In genomic region chr12:113578241-113578640, GRCm38 (mm10) we compare ENCODE assay signal across 10 mouse cellular contexts. TPM values are rescaled to one million over a fixed set of nuclear protein-coding genes. Genes with fewer than 3 reads are reported as not detected.
A peak's percentile ranks its signal among the peaks of the same experiment; 100 is the strongest.
DNase-seq lines count a peak whose midpoint lies in the region; ATAC-seq and TF ChIP-seq lines count a peak whose summit lies in the region.
"Had no signal": no experiment of that assay in that cellular context is flagged by ENCODE, and none has a peak within 500 bp of the region (broad histone marks: within the 10 kb centered on the region; RNA-seq: fewer than 3 reads in every experiment).

No protein-coding gene starts in this region.

- H3K4me2 ChIP-seq in hindbrain, embryonic 11.5 days (replicated peaks; ENCODE audit: low read depth, low read length) = no peak overlapping the region
- no peak overlapping the region for H3K4me2 ChIP-seq in hindbrain, embryonic 12.5 days (replicated peaks)
- H3K4me2 ChIP-seq in kidney, postnatal 0 days (ENCODE audit: low read length) = no peak overlapping the region
- H3K4me2 ChIP-seq: hindbrain, embryonic 15.5 days had no signal

- in situ Hi-C loops in Patski (cut with MboI; ENCODE audit: low pct_unique_long_range_greater_than_20kb) = loop anchor here (5.0 kb wide), 1 partner anchor 356 kb away; no protein-coding TSS in a partner anchor

- no peak overlapping the region for H3K9ac ChIP-seq in hindbrain, embryonic 11.5 days (ENCODE audit: low read depth, low read length)
- H3K9ac ChIP-seq in hindbrain, embryonic 12.5 days = no peak overlapping the region
- no peak overlapping the region for H3K9ac ChIP-seq in kidney, postnatal 0 days (ENCODE audit: low read depth, low read length)
- H3K9ac ChIP-seq: hindbrain, embryonic 15.5 days had no signal

- H3K36me3 ChIP-seq in hindbrain, embryonic 11.5 days (ENCODE audit: control insufficient read depth, insufficient read depth, low read length) = no peaks in the 10 kb centered on the region
- H3K36me3 ChIP-seq in hindbrain, embryonic 12.5 days = no peaks in the 10 kb centered on the region
- no peaks in the 10 kb centered on the region for H3K36me3 ChIP-seq in kidney, postnatal 0 days (ENCODE audit: insufficient read depth, low read length)
- H3K36me3 ChIP-seq: hindbrain, embryonic 15.5 days had no signal

- TF ChIP-seq CTCF in Patski (IDR thresholded peaks at IDR 0.05) = peak; percentile 46
- TF ChIP-seq CTCF in kidney, postnatal 0 days (IDR thresholded peaks at IDR 0.05; ENCODE audit: low read depth) = peak; percentile 52

- CTCF ChIA-PET in Patski (lab: Charles Lee) = interaction anchor here (1.0 kb wide), 1 partner anchor 357 kb away, joined by 5 read pairs; no protein-coding TSS in a partner anchor

- H3K27me3 ChIP-seq in hindbrain, embryonic 11.5 days (ENCODE audit: control insufficient read depth, insufficient read depth, low read length) = no peaks in the 10 kb centered on the region
- no peaks in the 10 kb centered on the region for H3K27me3 ChIP-seq in hindbrain, embryonic 12.5 days
- H3K27me3 ChIP-seq in Patski = peaks cover 4% of the 10 kb centered on the region
- H3K27me3 ChIP-seq in kidney, postnatal 0 days (ENCODE audit: insufficient read depth, low read length) = no peaks in the 10 kb centered on the region
- H3K27me3 ChIP-seq: hindbrain, embryonic 15.5 days had no signal

- no peaks in the 10 kb centered on the region for H3K4me1 ChIP-seq in hindbrain, embryonic 11.5 days (replicated peaks; ENCODE audit: control insufficient read depth, insufficient read depth, low read length)
- H3K4me1 ChIP-seq in hindbrain, embryonic 12.5 days = no peaks in the 10 kb centered on the region
- H3K4me1 ChIP-seq in kidney, postnatal 0 days (replicated peaks; ENCODE audit: insufficient read depth, low read length) = no peaks in the 10 kb centered on the region
- H3K4me1 ChIP-seq: hindbrain, embryonic 15.5 days had no signal

- WGBS in hindbrain, embryonic 11.5 days = 63% methylated on average over 6 of the region's 6 CpGs
- WGBS in hindbrain, embryonic 12.5 days = 54% methylated on average over 6 of the region's 6 CpGs
- WGBS in kidney, postnatal 0 days = 52% methylated on average over 6 of the region's 6 CpGs

- no peak for ATAC-seq in hindbrain, embryonic 11.5 days (ENCODE audit: low FRiP score)
- ATAC-seq in hindbrain, embryonic 12.5 days (ENCODE audit: low FRiP score) = no peak
- no peak for ATAC-seq in Patski
- ATAC-seq in kidney, postnatal 0 days (replicated peaks; ENCODE audit: low FRiP score, low read depth) = no peak

- intact Hi-C loops in gastrocnemius, postnatal 36 days (cut with DNase I) = no loop called here

- H3K9me3 ChIP-seq in hindbrain, embryonic 11.5 days (ENCODE audit: control insufficient read depth, low read length) = no peaks in the 10 kb centered on the region
- H3K9me3 ChIP-seq in hindbrain, embryonic 12.5 days (replicated peaks) = peaks cover 25% of the 10 kb centered on the region
- no peaks in the 10 kb centered on the region; the same call in 1 of the 2 replicates for H3K9me3 ChIP-seq in kidney, postnatal 0 days (replicated peaks; ENCODE audit: low read length)

- H3K27ac ChIP-seq in hindbrain, embryonic 11.5 days (ENCODE audit: low read depth, low read length) = no peak overlapping the region
- no peak overlapping the region for H3K27ac ChIP-seq in hindbrain, embryonic 12.5 days
- H3K27ac ChIP-seq in kidney, postnatal 0 days = no peak overlapping the region
- H3K27ac ChIP-seq: hindbrain, embryonic 15.5 days had no signal

- no peak overlapping the region for H3K4me3 ChIP-seq in hindbrain, embryonic 11.5 days (ENCODE audit: low read depth, low read length)
- H3K4me3 ChIP-seq in hindbrain, embryonic 12.5 days = no peak overlapping the region
- no peak overlapping the region for H3K4me3 ChIP-seq in kidney, postnatal 0 days (replicated peaks; ENCODE audit: low read depth, low read length)
- H3K4me3 ChIP-seq: hindbrain, embryonic 15.5 days; myocyte had no signal

- DNase-seq in hindbrain, embryonic 11.5 days (ENCODE audit: low spot score) = peak; percentile 2
- DNase-seq in 3T3-L1 (ENCODE audit: low read depth, low spot score) (peak; percentile 39), Patski (ENCODE audit: low read depth, low spot score) (no peak)
- DNase-seq in kidney, postnatal 0 days (ENCODE audit: low spot score) = peak; percentile 1
- peak; percentile 7 to 60 for DNase-seq in thymus, postnatal 10 days (ENCODE audit: low spot score in 2 of 2)
- DNase-seq in cerebellum, adult 8-10 months = no peak
- DNase-seq in gastrocnemius, postnatal 36 days = no peak

- POLR2A ChIA-PET in Patski (lab: Charles Lee) = no interaction called here

RNA-seq across cellular contexts. Expression of gene Adam6a, which starts 34.5 kb away (rescaled TPM):
- polyA plus RNA-seq in hindbrain, embryonic 11.5 days (2014; fragmentation: Nextera tagmentation; extraction: Ambion mirVana) = not detected in 2 replicates
- not detected in 2 replicates for polyA plus RNA-seq in hindbrain, embryonic 12.5 days (2016; fragmentation: Nextera tagmentation; extraction: Ambion mirVana)
- polyA plus RNA-seq in Patski (2021) = not detected
- polyA plus RNA-seq in kidney, postnatal 0 days (2015; fragmentation: Nextera tagmentation; extraction: Ambion mirVana) = not detected in 2 replicates
- not detected for total RNA-seq in gastrocnemius, postnatal 36 days (2021)
- polyA plus RNA-seq: hindbrain, embryonic 15.5 days; myocyte had no signal

Comparison
In these comparisons a context has a peak if more than half of its experiments do, and no peak if none do; other contexts are left out.
1. DNase-seq: peak in hindbrain, embryonic 11.5 days (single experiment), 3T3-L1 (single experiment), kidney, postnatal 0 days (single experiment) and thymus, postnatal 10 days (2 of 2); none in Patski (single experiment), cerebellum, adult 8-10 months (single experiment) and gastrocnemius, postnatal 36 days (0 of 2).